Comparison of ENCODE assay signal across 8 mouse cellular contexts in genomic region chr1:172376758-172377458, GRCm38 (mm10). TPM values are rescaled to one million over a fixed set of nuclear protein-coding genes. Genes with fewer than 3 reads are reported as not detected.
DNase-seq lines count a peak whose midpoint lies in the region; ATAC-seq and TF ChIP-seq lines count a peak whose summit lies in the region.

No protein-coding gene starts in this region.

- peak overlapping the region; percentile 58 for H3K27ac ChIP-seq in heart, embryonic 15.5 days
- H3K27ac ChIP-seq in limb, embryonic 13.5 days: peak overlapping the region; percentile 28; the same call in 1 of the 2 replicates
- peak overlapping the region; percentile 67 for H3K27ac ChIP-seq in midbrain, postnatal 0 days (ENCODE audit: low read depth, low read length)

- peak overlapping the region; percentile 92 for H3K4me2 ChIP-seq in heart, embryonic 15.5 days
- peak overlapping the region; percentile 99 for H3K4me2 ChIP-seq in limb, embryonic 13.5 days (replicated peaks)
- peak overlapping the region; percentile 99 for H3K4me2 ChIP-seq in midbrain, postnatal 0 days (ENCODE audit: low read depth, low read length, poor library complexity, severe bottlenecking)

- no peaks in the 10 kb centered on the region for H3K27me3 ChIP-seq in heart, embryonic 15.5 days
- no peaks in the 10 kb centered on the region for H3K27me3 ChIP-seq in limb, embryonic 13.5 days
- H3K27me3 ChIP-seq in midbrain, postnatal 0 days (ENCODE audit: insufficient read depth, low read length): no peaks in the 10 kb centered on the region

- peaks cover 31% of the 10 kb centered on the region for H3K4me1 ChIP-seq in heart, embryonic 15.5 days (replicated peaks)
- H3K4me1 ChIP-seq in limb, embryonic 13.5 days: peaks cover 31% of the 10 kb centered on the region
- peaks cover 13% of the 10 kb centered on the region; the same call in 1 of the 2 replicates for H3K4me1 ChIP-seq in midbrain, postnatal 0 days (ENCODE audit: insufficient read depth, low read length)

- TF ChIP-seq CTCF in midbrain, postnatal 0 days (IDR thresholded peaks at IDR 0.05): no peak

- peak overlapping the region; percentile 72 for H3K4me3 ChIP-seq in heart, embryonic 15.5 days
- H3K4me3 ChIP-seq in limb, embryonic 13.5 days: peak overlapping the region; percentile 96
- H3K4me3 ChIP-seq in midbrain, postnatal 0 days (ENCODE audit: low read depth, low read length): peak overlapping the region; percentile 73

- WGBS in heart, embryonic 15.5 days: 2% methylated on average over 62 of the region's 62 CpGs
- 2% methylated on average over 62 of the region's 62 CpGs for WGBS in limb, embryonic 13.5 days
- WGBS in midbrain, postnatal 0 days: 4% methylated on average over 62 of the region's 62 CpGs

- ATAC-seq in heart, embryonic 15.5 days (replicated peaks; ENCODE audit: insufficient number of reproducible peaks, insufficient read depth, low FRiP score, low read depth): peak; percentile 59
- no peak; the same call in 1 of the 2 replicates for ATAC-seq in limb, embryonic 13.5 days (ENCODE audit: low FRiP score, low read depth)
- peak; percentile 82 for ATAC-seq in midbrain, postnatal 0 days (ENCODE audit: low FRiP score)

- H3K9me3 ChIP-seq in heart, embryonic 15.5 days (replicated peaks): no peaks in the 10 kb centered on the region
- H3K9me3 ChIP-seq in limb, embryonic 13.5 days: no peaks in the 10 kb centered on the region
- H3K9me3 ChIP-seq in midbrain, postnatal 0 days (ENCODE audit: low read length): no peaks in the 10 kb centered on the region

- DNase-seq in adrenal gland, adult 2 months: peak; percentile 38
- no peak for DNase-seq in adrenal gland, adult (ENCODE audit: inconsistent age in 2 of 2, low spot score in 1 of 2)
- DNase-seq in 3T3-L1 (ENCODE audit: low read depth, low spot score): peak; percentile 52
- DNase-seq in embryo, embryonic 10 days (ENCODE audit: low spot score): peak; percentile 32
- no peak for DNase-seq in midbrain, postnatal 0 days (ENCODE audit: low spot score)
- no peak for DNase-seq in ovary, postnatal 36 days (ENCODE audit: low spot score)

- H3K36me3 ChIP-seq in heart, embryonic 15.5 days: peaks cover 19% of the 10 kb centered on the region; the same call in 1 of the 2 replicates
- H3K36me3 ChIP-seq in limb, embryonic 13.5 days: peaks cover 26% of the 10 kb centered on the region
- no peaks in the 10 kb centered on the region for H3K36me3 ChIP-seq in midbrain, postnatal 0 days (ENCODE audit: insufficient read depth, low read length)

- peak overlapping the region; percentile 73 for H3K9ac ChIP-seq in heart, embryonic 15.5 days
- peak overlapping the region; percentile 89 for H3K9ac ChIP-seq in limb, embryonic 13.5 days
- peak overlapping the region; percentile 75 for H3K9ac ChIP-seq in midbrain, postnatal 0 days (replicated peaks; ENCODE audit: low read length, poor library complexity, severe bottlenecking)

RNA-seq across cellular contexts. Expression of gene Pigm, which starts 0.6 kb away (rescaled TPM):
- total RNA-seq in adrenal gland, adult 2 months (2021): 10 to 100 TPM in 1 of 2 experiments, 1 to 10 TPM in 1; 9.2 to 11.2 TPM
- polyA plus RNA-seq in adrenal gland, adult 2 months (2012; rRNA removed): 10.4 and 11.0 TPM in 2 replicates
- polyA plus RNA-seq in heart, embryonic 15.5 days (2015; fragmentation: Nextera tagmentation; extraction: Ambion mirVana): 3.2 and 3.6 TPM in 2 replicates
- polyA plus RNA-seq in limb, embryonic 13.5 days (2015; fragmentation: Nextera tagmentation; extraction: Ambion mirVana): 6.2 and 6.8 TPM in 2 replicates
- total RNA-seq in midbrain, postnatal 0 days (2014; rRNA removed): 11.5 and 16.4 TPM in 2 replicates
- 2.2 and 2.6 TPM in 2 replicates for polyA plus RNA-seq in midbrain, postnatal 0 days (2015; fragmentation: Nextera tagmentation; extraction: Ambion mirVana)

RNA-seq across cellular contexts. Expression of gene Kcnj10, which starts 35.9 kb away (rescaled TPM):
- total RNA-seq in adrenal gland, adult 2 months (2021): 1 to 10 TPM; 1.0 to 1.1 TPM
- 0.99 and 1.1 TPM in 2 replicates for polyA plus RNA-seq in adrenal gland, adult 2 months (2012; rRNA removed)
- polyA plus RNA-seq in heart, embryonic 15.5 days (2015; fragmentation: Nextera tagmentation; extraction: Ambion mirVana): 0.03 and 0.06 TPM in 2 replicates
- polyA plus RNA-seq in limb, embryonic 13.5 days (2015; fragmentation: Nextera tagmentation; extraction: Ambion mirVana): 0.04 and 0.05 TPM in 2 replicates
- total RNA-seq in midbrain, postnatal 0 days (2014; rRNA removed): 6.1 and 6.6 TPM in 2 replicates
- 3.6 and 3.9 TPM in 2 replicates for polyA plus RNA-seq in midbrain, postnatal 0 days (2015; fragmentation: Nextera tagmentation; extraction: Ambion mirVana)

RNA-seq across cellular contexts. Expression of gene Kcnj9, which starts 47.8 kb away (rescaled TPM):
- total RNA-seq in adrenal gland, adult 2 months (2021): under 1 TPM; 0.09 to 0.17 TPM
- 0.67 and 0.85 TPM in 2 replicates for polyA plus RNA-seq in adrenal gland, adult 2 months (2012; rRNA removed)
- not detected in 2 replicates for polyA plus RNA-seq in heart, embryonic 15.5 days (2015; fragmentation: Nextera tagmentation; extraction: Ambion mirVana)
- 0.06 TPM in 1 of 2 replicates, not detected in the other for polyA plus RNA-seq in limb, embryonic 13.5 days (2015; fragmentation: Nextera tagmentation; extraction: Ambion mirVana)
- 13.9 and 14.1 TPM in 2 replicates for total RNA-seq in midbrain, postnatal 0 days (2014; rRNA removed)
- polyA plus RNA-seq in midbrain, postnatal 0 days (2015; fragmentation: Nextera tagmentation; extraction: Ambion mirVana): 5.8 and 6.7 TPM in 2 replicates

Comparison
In these comparisons a context has a peak if more than half of its experiments do, and no peak if none do; other contexts are left out.
1. DNase-seq: peak in adrenal gland, adult 2 months (single experiment), 3T3-L1 (single experiment) and embryo, embryonic 10 days (single experiment); none in adrenal gland, adult (0 of 2), midbrain, postnatal 0 days (single experiment) and ovary, postnatal 36 days (single experiment).
2. Peak in every context shown above with its lines, with median percentiles within 50 percentile points of each other: H3K27ac ChIP-seq, H3K4me2 ChIP-seq, H3K4me3 ChIP-seq and H3K9ac ChIP-seq.